Mouse (Mus musculus) left cerebral cortex, adult 9 months (tissue): Measurements from ENCODE around the gene Nfkbie.

Experiments
- DNase-seq, 2 experiments: peaks; one replicate each; pipeline ENCODE4 v3.0.0; 2022; ENCODE audit warnings: low spot score in 2 of 2

The Nfkbie gene

DNA sequence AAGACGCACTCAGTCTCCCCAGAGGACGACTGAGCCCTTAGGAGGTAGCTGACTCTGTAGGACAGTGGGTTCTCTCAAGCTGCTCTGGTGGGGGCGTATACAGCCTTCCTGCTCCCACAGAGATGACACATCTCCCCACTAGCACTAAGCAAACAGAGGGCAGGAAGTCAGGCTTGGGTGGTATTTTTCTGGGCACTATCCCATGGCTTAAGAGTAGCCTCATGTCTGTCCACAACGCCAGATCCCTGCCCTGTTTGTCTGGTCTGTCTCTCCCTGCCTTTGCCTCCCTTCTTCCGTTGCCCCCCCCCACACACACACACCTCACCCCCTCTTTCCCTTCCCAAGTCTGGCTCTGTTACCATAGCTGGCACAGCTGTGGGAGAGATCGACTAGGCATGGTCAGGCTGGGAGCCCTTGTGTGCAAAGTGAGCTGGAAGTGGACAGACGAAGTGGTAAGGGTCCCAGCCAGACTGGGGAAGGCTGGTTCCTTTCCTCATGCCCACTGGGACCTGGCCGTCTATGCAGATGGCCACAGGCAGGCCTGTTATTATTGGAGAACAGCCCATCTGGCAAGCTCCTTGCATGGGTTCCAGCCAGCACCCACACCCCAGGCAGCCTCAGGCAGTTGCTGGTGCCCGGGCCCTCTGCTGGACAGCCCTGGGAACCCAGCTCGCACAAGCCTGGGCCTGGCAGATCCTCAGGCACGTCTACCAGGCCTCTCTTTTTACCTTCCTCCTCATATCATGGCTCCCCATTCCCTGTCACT, 41.3 kb downstream of the Nfkbie start:
- peak in 1 of 2 experiments; percentile 66 for DNase-seq

DNA sequence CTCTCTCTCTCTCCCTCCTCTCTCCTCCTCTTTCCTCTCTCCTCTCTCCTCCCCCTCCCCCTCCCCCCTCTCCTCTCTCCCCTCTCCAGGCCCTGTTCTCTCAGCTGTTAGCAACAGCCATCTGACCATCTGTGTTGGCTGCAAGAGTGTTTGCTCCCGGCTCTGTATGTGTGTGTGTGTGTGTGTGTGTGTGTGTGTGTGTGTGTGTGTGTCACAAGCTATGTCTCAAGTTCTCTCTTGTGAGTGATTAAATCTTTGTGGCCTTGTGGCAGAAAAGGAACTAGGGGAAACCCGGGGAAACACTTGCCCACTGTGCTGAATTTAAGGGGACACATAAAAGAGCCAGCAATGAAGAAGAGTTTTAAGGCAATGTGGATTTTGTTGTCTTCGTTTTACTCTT, 42.3 kb downstream of the Nfkbie start:
- no peak for DNase-seq

DNA sequence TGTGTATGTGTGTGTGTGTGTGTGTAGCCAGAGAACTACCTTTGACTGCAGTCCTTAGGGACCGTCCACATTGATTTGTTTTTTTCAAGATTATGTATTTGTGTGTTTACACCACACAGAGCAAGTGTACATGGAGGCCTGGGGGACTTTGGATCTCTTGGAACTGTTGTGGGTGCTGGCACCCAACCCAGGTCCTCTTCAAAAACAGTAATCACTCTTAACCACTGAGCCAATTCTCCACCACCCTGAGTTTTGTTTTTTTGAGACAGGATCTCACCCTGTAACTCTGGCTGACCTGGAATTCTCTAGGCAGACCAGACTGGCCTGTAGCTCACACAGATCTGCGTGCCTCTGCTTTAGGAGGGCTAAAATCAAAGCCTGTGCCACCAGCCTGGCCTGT, 42.9 kb downstream of the Nfkbie start:
- DNase-seq: no peak

DNA sequence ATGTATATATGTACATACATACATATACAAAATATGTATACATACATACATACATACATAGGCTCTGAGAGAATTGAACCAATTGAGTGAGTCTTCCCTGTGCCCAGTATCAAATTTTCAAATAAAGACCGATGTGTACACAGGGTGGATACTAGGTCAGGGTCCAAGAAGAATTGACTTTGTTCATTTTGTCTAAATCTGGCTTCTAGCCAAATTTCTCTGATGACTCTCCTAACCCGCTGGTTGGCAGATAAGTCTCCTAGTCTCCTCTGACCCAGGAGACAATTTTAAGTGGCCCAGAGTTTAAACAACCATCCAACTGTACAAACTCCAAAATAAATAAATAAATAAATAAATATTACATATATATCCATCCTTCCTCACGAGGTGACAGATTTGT, 43.4 kb downstream of the Nfkbie start:
- DNase-seq: no peak

DNA sequence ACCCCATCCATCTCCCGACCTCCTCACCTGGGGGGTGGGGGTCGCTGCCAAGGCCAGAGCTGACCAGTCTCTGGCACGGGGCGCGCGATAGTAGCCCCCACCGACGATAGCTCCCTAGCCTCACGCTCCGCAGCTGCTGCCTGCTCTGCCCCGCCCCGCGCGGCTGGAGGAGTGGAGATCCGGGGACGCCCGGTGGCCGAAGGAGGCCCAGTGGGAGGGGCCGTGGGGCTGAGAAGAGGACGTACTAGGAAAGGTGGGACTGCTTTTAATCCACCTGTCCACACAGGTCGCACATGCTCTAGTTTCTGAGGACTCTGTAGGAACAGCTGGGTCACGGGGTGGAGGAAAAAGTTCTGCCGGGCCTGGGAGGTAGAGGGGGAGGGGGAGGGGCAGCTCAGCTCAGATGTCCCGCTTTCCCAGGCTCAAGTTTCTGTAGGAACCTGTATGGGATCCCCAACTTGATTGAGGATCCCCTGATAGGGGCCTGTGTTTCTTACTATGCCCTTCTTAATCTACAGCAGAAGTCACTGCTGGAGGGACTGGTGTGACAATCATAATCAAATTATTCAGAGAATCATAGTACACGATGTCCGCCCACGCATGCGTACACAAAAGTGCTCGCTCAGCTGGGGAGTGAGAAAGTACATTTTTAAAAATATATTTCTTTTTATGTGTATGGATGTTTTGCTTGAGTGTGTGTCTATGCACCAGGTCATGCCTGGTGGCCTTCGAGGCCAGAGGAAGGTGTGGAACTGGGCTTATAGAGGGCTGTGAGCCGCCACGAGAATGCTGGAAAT, 44.1 kb downstream of the Nfkbie start, which contains the start of gene Slc29a1:
Slc29a1 (minus strand) TSS at position 161 of the 797 bp plus-strand sequence.
- DNase-seq: no peak

DNA sequence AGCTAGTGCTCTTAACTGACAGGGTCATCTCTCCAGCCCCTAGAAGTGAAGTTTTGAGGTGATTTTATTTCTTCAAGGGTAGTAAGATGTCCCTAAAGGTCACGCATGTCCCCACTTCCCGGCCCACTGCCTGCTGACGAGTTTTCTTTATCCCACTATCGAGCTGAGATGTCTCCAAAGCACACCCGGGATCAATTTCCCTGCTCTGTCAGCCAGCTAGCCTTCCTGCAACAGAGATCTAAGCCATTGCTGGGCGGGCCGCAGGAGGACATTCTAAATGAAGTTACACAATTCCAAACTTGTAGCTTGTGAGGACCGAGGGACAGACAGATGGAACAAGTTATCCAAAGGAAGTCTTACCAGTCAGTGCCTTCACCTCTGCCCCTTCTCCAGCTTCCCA, 44.8 kb downstream of the Nfkbie start:
- no peak for DNase-seq

DNA sequence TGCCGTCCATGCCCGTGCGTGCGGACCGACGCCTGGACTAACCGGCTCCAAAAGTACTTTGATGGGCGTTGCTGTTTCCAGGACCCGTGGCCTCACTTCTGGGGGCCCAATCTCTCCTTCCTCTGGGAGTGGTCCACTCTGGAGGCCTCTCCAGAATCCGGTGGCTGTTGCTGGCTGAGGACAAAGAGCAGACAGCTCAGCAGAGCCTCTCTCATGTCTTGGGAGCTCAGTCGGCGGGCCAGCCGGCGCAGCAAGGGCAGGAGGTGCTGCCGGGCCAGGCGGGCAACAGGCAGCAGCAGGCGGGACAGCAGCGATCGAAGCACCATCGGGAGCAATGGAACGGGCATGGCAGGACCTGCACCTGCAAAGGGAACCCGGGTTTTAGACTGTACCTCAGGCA, 45.8 kb downstream of the Nfkbie start:
- no peak for DNase-seq

DNA sequence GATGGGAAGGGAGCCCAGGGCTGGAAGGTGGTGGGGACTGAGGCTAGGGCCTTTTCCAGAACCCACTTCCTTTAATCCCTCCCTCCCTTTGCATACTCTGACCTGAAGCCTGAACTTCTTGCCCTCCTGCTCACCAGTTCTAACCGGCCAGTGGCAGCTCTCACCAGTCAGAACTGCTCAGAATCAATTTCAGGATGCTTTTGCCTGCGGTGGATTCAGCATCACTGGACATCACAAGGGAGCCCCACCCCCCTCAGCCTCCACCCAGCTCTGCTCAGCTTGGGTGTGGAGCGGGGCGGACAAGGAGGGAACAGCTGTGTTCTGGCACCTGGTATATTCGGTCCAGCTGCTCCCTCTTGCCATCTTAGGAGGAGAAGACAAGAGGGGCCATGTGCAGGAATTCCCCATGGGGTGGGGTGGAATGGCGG, 46.4 kb downstream of the Nfkbie start, which contains the start of gene Mymx:
Mymx (minus strand) TSS at position 226 of the 428 bp plus-strand sequence.
- no peak for DNase-seq

DNA sequence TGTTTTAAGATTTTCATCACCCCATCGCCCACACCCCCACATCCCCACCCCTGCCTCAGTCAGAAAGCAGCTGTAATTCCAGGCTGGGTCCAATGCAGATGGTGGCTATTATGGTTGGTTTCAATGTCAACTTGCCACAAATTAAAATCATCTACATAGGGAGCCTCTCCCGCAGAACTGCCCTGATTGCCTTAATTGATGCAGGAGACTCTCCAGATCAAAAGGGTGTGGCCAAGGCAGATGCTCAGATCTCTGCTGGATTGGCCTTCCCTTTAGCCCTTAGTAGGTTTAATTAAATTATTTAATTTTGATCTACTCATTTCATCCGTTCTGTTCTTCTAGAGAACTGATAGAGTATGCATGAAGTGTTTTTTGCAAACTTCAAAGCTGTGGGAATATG, 47.5 kb downstream of the Nfkbie start:
- DNase-seq: no peak

DNA sequence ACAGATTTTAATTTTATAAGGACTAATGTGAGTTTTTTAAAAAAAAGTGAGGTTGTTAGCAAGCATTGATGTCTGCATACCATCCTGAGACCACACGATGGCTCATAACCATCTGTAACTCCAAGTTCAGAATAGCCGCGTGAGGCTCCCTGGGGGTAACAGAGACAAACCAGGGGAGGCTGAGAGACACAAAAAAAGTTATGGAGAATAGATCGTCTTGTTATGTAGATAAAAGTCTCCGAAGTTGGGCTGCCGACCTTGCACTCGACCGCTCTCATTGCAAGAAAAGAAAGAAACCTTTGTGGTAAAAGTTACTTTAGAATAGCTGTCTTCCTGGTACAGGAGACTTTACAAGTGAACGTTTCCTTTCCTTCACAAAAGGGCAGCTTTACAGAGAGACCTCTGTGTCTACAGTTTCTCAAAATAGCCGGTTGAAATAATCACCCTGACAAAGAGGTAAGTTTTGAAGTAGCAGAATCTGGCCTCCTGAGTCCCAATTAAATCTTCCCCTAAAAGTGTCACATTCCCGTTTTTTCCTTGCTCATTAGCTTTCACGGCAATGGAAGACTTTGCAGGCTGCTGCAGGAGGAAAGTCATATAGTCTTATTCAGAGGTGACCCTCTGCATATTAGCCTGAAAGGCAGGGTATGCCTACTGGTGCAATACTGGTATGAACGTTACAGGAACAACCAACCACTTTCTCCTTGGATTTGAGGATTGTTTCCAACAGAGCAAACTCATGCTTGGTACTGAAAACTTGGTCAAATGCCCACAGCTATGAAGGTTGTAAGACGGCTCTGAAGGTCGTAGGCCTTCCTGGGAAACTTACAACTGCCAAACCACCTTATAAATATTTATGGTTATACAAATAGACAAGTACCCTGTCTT, 51.7 kb downstream of the Nfkbie start:
- no peak for DNase-seq

DNA sequence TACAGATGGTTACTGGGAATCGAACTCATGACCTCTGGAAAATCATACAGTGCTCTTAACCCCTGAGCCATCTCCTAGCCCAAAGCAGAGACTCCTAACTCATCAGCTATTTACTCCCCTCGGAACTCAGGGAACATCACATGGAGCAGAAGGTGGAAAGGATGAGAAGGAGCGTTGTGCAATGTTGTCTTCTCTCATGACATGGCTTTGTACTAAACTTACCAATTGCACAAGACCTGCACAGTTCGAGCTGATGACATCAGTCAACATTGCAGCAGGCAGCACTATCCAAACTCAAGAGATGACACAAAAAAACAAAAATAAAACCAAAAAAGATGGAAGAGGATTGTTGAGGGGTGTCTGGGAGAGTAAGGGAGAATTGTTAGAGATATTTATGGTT, 52.9 kb downstream of the Nfkbie start:
- DNase-seq: no peak

DNA sequence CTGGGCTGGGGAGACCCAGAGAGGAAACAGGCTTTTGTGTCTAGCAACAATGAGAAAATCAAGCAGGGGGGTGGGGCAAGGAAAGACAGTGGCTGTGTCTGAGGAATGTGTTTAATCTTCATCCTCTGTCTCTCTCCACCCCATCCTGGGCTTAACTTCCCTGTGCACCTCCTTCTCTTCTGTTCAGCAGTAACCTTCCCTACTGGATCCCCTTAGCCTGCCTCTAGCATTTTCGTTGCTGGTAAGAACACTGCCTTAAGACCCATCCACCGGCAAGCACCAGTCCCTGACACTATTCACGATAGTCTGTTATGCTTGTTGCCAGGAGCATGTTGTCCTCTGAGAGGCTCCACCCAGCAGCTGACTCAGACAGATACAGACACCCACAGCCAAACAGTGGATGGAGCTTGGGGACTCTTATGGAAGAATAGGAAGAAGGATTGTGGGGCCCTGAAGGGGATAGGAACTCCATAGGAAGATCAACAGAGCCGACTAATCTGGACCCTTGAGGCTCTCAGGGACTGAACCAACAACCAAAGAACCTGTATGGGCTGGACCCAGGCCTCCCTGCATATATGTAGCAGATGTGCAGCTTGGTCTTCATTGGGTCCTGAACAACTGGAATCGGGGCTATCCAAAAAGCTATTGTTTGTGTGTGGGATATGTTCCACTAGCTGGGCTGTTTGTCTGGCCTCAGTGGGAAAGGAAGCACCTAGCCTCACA, 54.8 kb downstream of the Nfkbie start:
- no peak for DNase-seq

DNA sequence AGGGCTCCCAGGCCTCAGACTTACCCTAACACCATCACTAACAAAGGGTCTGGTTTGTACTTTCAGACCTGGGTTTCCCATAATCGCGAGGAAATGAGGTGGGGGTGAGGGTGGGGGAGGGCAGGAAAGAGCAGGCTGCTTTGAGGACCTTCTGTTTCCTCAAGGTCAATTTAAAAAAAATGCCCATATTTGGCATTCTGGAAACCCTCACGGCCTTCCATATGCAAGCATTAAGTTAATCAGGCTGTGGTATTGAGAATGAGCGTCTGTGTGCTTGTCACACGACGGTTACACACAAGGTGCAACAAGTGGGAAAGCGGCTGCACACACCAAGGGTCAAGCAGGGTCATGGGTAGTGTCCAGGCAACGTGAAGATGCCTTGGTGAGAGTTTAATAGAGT, 56.5 kb downstream of the Nfkbie start:
- no peak for DNase-seq
